Mouse (Mus musculus): ENCODE data around the gene Lsm6. TPM values are rescaled to one million over a fixed set of nuclear protein-coding genes. Genes with fewer than 3 reads are reported as not detected.

Lsm6 gene
- polyA plus RNA-seq, 2 experiments from 2014 or later = 132 to 148 TPM

GRCm38 (mm10) chr8:78801201-78801600, 19.7 kb downstream of the Lsm6 start:
- no peak for ATAC-seq

- no peak for ATAC-seq
Measured at GRCm38 (mm10) chr8:78798671-78799070, 22.3 kb downstream of the Lsm6 start.

GRCm38 (mm10) chr8:78797985-78798384, 23.0 kb downstream of the Lsm6 start:
- no peak for ATAC-seq

GRCm38 (mm10) chr8:78793231-78793630, 27.7 kb downstream of the Lsm6 start:
- ATAC-seq = no peak

- ATAC-seq = no peak
Measured at GRCm38 (mm10) chr8:78776816-78777215, 44.1 kb downstream of the Lsm6 start.

GRCm38 (mm10) chr8:78771256-78771655, 49.7 kb downstream of the Lsm6 start:
- ATAC-seq = peak; percentile 39

GRCm38 (mm10) chr8:78770584-78770983, 50.4 kb downstream of the Lsm6 start:
- ATAC-seq = no peak

- ATAC-seq = no peak
Measured at GRCm38 (mm10) chr8:78765556-78765955, 55.4 kb downstream of the Lsm6 start.

- ATAC-seq = no peak
Measured at GRCm38 (mm10) chr8:78764976-78765375, 56.0 kb downstream of the Lsm6 start.

- no peak for ATAC-seq
Measured at GRCm38 (mm10) chr8:78759139-78759538, 61.8 kb downstream of the Lsm6 start.

- no peak for ATAC-seq
Measured at GRCm38 (mm10) chr8:78754986-78755385, 66.0 kb downstream of the Lsm6 start.

Other genes with a start within 250 kb of the Lsm6 start
- gene Zfp827, start 207.3 kb upstream of the Lsm6 start, polyA plus RNA-seq (2017; shearing (Covaris generic)) = 1 to 10 TPM; 4.5 to 6.7 TPM